Comparison of ENCODE assay signal across 8 mouse cellular contexts in the genomic region with DNA sequence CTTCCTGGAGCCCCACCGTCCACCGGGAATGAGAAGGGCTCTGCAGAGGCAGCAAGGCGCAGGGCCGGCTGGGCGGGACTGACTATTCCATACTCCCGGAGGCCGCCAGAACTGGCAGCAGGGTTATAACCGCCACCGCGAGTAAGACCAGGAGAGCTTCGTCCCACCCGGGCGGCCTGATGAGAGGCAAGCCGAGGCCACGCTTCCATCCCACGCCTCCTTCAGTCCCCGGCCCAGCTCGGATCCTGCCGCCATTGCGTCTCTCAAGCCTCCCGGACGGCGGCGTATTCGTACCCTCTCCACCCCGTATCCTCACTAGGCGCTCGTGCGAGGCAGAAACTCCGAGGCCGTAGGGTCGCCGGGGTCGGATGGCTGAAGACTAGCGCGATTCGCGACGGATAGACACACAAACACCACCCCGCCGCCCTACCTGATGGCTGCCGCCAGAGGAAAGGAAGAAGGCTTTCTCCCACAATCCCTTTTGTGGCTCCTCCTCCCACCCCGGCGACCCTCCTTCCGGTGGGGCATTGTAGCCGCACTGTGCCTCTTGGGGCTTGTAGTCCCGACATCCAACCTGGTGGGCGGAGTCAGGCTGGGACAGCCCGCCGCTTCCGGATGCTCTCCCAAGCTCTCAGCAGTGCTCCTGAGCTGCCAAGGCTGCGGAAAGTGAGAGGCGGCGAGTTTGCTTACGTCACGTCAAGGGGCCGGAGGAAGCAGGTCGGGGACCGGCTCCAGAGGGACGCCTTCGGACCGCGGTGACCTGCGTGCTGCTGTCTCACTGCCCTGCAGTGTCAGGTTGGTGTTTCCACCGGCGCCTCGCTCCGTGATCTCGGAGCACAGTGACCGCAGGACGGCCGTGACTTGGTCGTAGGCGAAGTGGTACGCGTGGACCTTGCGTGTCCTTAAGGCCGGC. TPM values are rescaled to one million over a fixed set of nuclear protein-coding genes. Genes with fewer than 3 reads are reported as not detected.
DNase-seq lines count a peak whose midpoint lies in the region; ATAC-seq lines count a peak whose summit lies in the region.

Gene Nkiras1 (plus strand): TSS at position 608 of the 913 bp plus-strand sequence.
Gene Rpl15 (minus strand): TSS at position 863 of the 913 bp plus-strand sequence.

- peak within 1 kb of the TSS; percentile 76 for H3K4me3 ChIP-seq in hindbrain, embryonic 16.5 days (ENCODE audit: low read length)
- H3K4me3 ChIP-seq in macrophage (ENCODE audit: inconsistent target) = peak within 1 kb of the TSS; percentile 75

- peaks cover 14% of the 10 kb centered on the region for H3K4me1 ChIP-seq in hindbrain, embryonic 16.5 days (ENCODE audit: control insufficient read depth, insufficient read depth, low read depth, low read length)

- ATAC-seq in hindbrain, embryonic 16.5 days = peak; percentile 99

- H3K79me2 ChIP-seq in macrophage (ENCODE audit: inconsistent target) = peaks cover 22% of the 10 kb centered on the region

- WGBS in hindbrain, embryonic 16.5 days = under 1% methylated on average over 69 of the region's 78 CpGs
- under 1% methylated on average over 77 of the region's 78 CpGs for WGBS in macrophage (ENCODE audit: missing documents)

- no peaks in the 10 kb centered on the region for H3K9me3 ChIP-seq in hindbrain, embryonic 16.5 days (ENCODE audit: control insufficient read depth, low read length)

- peak within 1 kb of the TSS; percentile 88 for H3K27ac ChIP-seq in hindbrain, embryonic 16.5 days (ENCODE audit: low read depth, low read length)
- H3K27ac ChIP-seq in macrophage = peak within 1 kb of the TSS; percentile 52

- H3K27me3 ChIP-seq in hindbrain, embryonic 16.5 days (replicated peaks; ENCODE audit: control insufficient read depth, insufficient read depth, low read length) = no peaks in the 10 kb centered on the region

- peaks cover 18% of the 10 kb centered on the region for H3K36me3 ChIP-seq in hindbrain, embryonic 16.5 days (ENCODE audit: control insufficient read depth, insufficient read depth, low read length)
- H3K36me3 ChIP-seq in macrophage (ENCODE audit: inconsistent target) = peaks cover 11% of the 10 kb centered on the region; the same call in 1 of the 2 replicates

- DNase-seq in WW6 (ENCODE audit: low read depth, low spot score) = peak; percentile 91
- peak; percentile 91 to 97 for DNase-seq in cerebellum, postnatal 4 days (ENCODE audit: low spot score in 2 of 2)
- peak; percentile 99 for DNase-seq in gastrocnemius, adult 18-20 months (ENCODE audit: low spot score)
- peak; percentile 98 to 99 for DNase-seq in left cerebral cortex, adult 18-20 months (ENCODE audit: low spot score in 2 of 2)
- DNase-seq in right cerebral cortex, adult 18-20 months = peak; percentile 100
- peak; percentile 96 for DNase-seq in urinary bladder, postnatal 10 days (ENCODE audit: low spot score)

- peak within 1 kb of the TSS; percentile 92 for H3K9ac ChIP-seq in hindbrain, embryonic 16.5 days (ENCODE audit: low read depth, low read length)

- H3K4me2 ChIP-seq in hindbrain, embryonic 16.5 days (ENCODE audit: low read length) = peak within 1 kb of the TSS; percentile 82

RNA-seq across cellular contexts. Expression of gene Nkiras1, which starts in this region (rescaled TPM):
- total RNA-seq in gastrocnemius, adult 18-20 months (2021) = 10 to 100 TPM; 35.7 to 38.0 TPM
- 60.6 and 70.4 TPM in 2 replicates for polyA plus RNA-seq in hindbrain, embryonic 16.5 days (2015; fragmentation: Nextera tagmentation; extraction: Ambion mirVana)
- total RNA-seq in left cerebral cortex, adult 18-20 months (2021) = 100 to 1,000 TPM; 101 to 104 TPM
- total RNA-seq in macrophage (2018; cell fraction: chromatin; rRNA removed) = 10 to 100 TPM in 24 of 26 experiments, 1 to 10 TPM in 2; 8.1 to 54.0 (median 23.8) TPM
- total RNA-seq in macrophage (2018; cell fraction: cytosol; rRNA removed) = 10 to 100 TPM in 8 of 26 experiments, 1 to 10 TPM in 18; 3.6 to 17.4 (median 7.7) TPM
- 10 to 100 TPM in 25 of 26 experiments, 1 to 10 TPM in 1; 9.2 to 55.9 (median 29.5) TPM for total RNA-seq in macrophage (2018; cell fraction: nucleus; rRNA removed)
- 6.7 to 11.3 TPM (median 8.8 TPM) in 3 replicates for polyA plus RNA-seq in macrophage (2018)

RNA-seq across cellular contexts. Expression of gene Rpl15, which starts in this region (rescaled TPM):
- 100 to 1,000 TPM; 521 to 526 TPM for total RNA-seq in gastrocnemius, adult 18-20 months (2021)
- polyA plus RNA-seq in hindbrain, embryonic 16.5 days (2015; fragmentation: Nextera tagmentation; extraction: Ambion mirVana) = 248 and 259 TPM in 2 replicates
- total RNA-seq in left cerebral cortex, adult 18-20 months (2021) = 100 to 1,000 TPM; 374 to 415 TPM
- 100 to 1,000 TPM in 1 of 26 experiments, 10 to 100 TPM in 25; 20.0 to 152 (median 38.1) TPM for total RNA-seq in macrophage (2018; cell fraction: chromatin; rRNA removed)
- 1,000 to 10,000 TPM in 1 of 26 experiments, 100 to 1,000 TPM in 25; 584 to 1,229 (median 731) TPM for total RNA-seq in macrophage (2018; cell fraction: cytosol; rRNA removed)
- 100 to 1,000 TPM in 21 of 26 experiments, 10 to 100 TPM in 5; 55.7 to 196 (median 126) TPM for total RNA-seq in macrophage (2018; cell fraction: nucleus; rRNA removed)
- 300 to 721 TPM (median 628 TPM) in 3 replicates for polyA plus RNA-seq in macrophage (2018)

Comparison
In these comparisons a context has a peak if more than half of its experiments do, and no peak if none do; other contexts are left out.
1. Peak in every context shown above with its lines: DNase-seq, ATAC-seq, H3K4me3 ChIP-seq and H3K27ac ChIP-seq.